Mouse (Mus musculus) heart, adult 10 weeks (tissue): Measurements from ENCODE around the gene 2610528A11Rik. TPM values are rescaled to one million over a fixed set of nuclear protein-coding genes. Genes with fewer than 3 reads are reported as not detected.

Experiments
- polyA plus RNA-seq: library from polyadenylated mRNA; stranded (reverse); fragments of 350-450 nt; fragmentation: Illumina TruSeq; extraction: RNeasy Lipid Tissue Mini Kit (QIAGEN cat#74804); gene quantifications from one replicate; pipeline ENCODE4 v1.2.3, GENCODE M21; 2014; ENCODE audit warnings: low read depth, low replicate concordance

2610528A11Rik gene
- not detected for polyA plus RNA-seq

GRCm38 (mm10) chr14:37113922-37114321 lies at the start of gene 2610528A11Rik:
2610528A11Rik (minus strand) TSS chr14:37114022.

GRCm38 (mm10) chr14:37135127-37135593 lies 21.3 kb upstream of the 2610528A11Rik start, which contains the start of gene Ghitm:
Ghitm (minus strand) TSS chr14:37135272.

GRCm38 (mm10) chr14:37097956-37098530 lies 15.8 kb downstream of the 2610528A11Rik start, which contains the start of gene Cdhr1:
Cdhr1 (minus strand) TSS chr14:37098347.

GRCm38 (mm10) chr14:37067629-37068028 lies 46.2 kb downstream of the 2610528A11Rik start, which contains the start of gene Lrit2:
Lrit2 (plus strand) TSS chr14:37067929.

Other genes with a start within 250 kb of the 2610528A11Rik start
- gene Ccser2, start 145.2 kb downstream of the 2610528A11Rik start, polyA plus RNA-seq = 89.4 TPM
- gene Rgr, start 65.1 kb downstream of the 2610528A11Rik start, polyA plus RNA-seq = not detected
- not detected for gene Lrit1, start 59.2 kb downstream of the 2610528A11Rik start, polyA plus RNA-seq
- not detected for gene Lrit2, start 46.1 kb downstream of the 2610528A11Rik start, polyA plus RNA-seq
- not detected for gene Cdhr1, start 15.7 kb downstream of the 2610528A11Rik start, polyA plus RNA-seq
- gene Ghitm, start 21.2 kb upstream of the 2610528A11Rik start, polyA plus RNA-seq = 810 TPM